Mouse (Mus musculus) olfactory bulb, adult 2 months (tissue): ENCODE measurements around the gene Gse1. TPM values are rescaled to one million over a fixed set of nuclear protein-coding genes. Genes with fewer than 3 reads are reported as not detected.

Experiments used
- H3K27ac ChIP-seq: fragments of 200-500 bp; 2 replicates; pipeline ENCODE4 v1.5.1; 2012; ENCODE audit warnings: low read depth, low read length; ENCODE audit not compliant: insufficient read depth
- H3K4me1 ChIP-seq: fragments of 200-500 bp; 2 replicates; pipeline ENCODE4 v1.6.1; 2012; ENCODE audit warnings: low read length; ENCODE audit not compliant: control insufficient read depth, insufficient read depth
- H3K4me3 ChIP-seq: fragments of 200-500 bp; 2 replicates; pipeline ENCODE4 v1.5.1; 2012; ENCODE audit warnings: mild to moderate bottlenecking, low read depth, low read length, moderate library complexity; ENCODE audit not compliant: insufficient read depth
- CTCF ChIP-seq: fragments of 200-500 bp; IDR thresholded peaks from 2 replicates; pipeline ENCODE4 v1.5.1; 2012; ENCODE audit warnings: low read depth, mild to moderate bottlenecking, low read length, moderate library complexity; ENCODE audit not compliant: insufficient read depth
- POLR2A ChIP-seq: fragments of 200-500 bp; IDR thresholded peaks from 2 replicates; pipeline ENCODE4 v1.6.1; 2012; ENCODE audit warnings: mild to moderate bottlenecking, low read depth, low read length, moderate library complexity; ENCODE audit not compliant: insufficient read depth
- WGBS: fragments of 180-500 bp; shearing (Covaris S2); methylation state at CpG from one replicate; pipeline ENCODE4 v1.1.7; 2018; 5-methylcytosine and 5-hydroxymethylcytosine counted together
- polyA plus RNA-seq: library from polyadenylated mRNA; stranded (reverse); fragments of >200 nt; gene quantifications from 2 replicates; pipeline ENCODE4 v1.2.4, GENCODE M21; 2012; ENCODE audit warnings: low replicate concordance; ENCODE audit not compliant: missing spikeins, insufficient read depth, insufficient read length

The Gse1 gene
- polyA plus RNA-seq, 1 experiment: 42.5 TPM

- TF ChIP-seq CTCF (0 out of 2 replicates have a peak, but pooled peaks have one; percentile 19), POLR2A (no peak)
- Histone ChIP-seq H3K27ac (no peak overlapping the region), H3K4me1 (peaks cover 48% of the 10 kb centered on the region), H3K4me3 (no peak overlapping the region)
- WGBS: 33% methylated on average over 11 of the region's 11 CpGs
Observed at GRCm38 (mm10) chr8:120368814-120369649, 140.8 kb downstream of the Gse1 start.

GRCm38 (mm10) chr8:120369956-120370355, 141.7 kb downstream of the Gse1 start:
- TF ChIP-seq POLR2A (no peak), CTCF (no peak)
- Histone ChIP-seq H3K4me1 (peaks cover 47% of the 10 kb centered on the region), H3K27ac (no peak overlapping the region), H3K4me3 (no peak overlapping the region)
- 75% methylated on average over 7 of the region's 7 CpGs for WGBS

DNA sequence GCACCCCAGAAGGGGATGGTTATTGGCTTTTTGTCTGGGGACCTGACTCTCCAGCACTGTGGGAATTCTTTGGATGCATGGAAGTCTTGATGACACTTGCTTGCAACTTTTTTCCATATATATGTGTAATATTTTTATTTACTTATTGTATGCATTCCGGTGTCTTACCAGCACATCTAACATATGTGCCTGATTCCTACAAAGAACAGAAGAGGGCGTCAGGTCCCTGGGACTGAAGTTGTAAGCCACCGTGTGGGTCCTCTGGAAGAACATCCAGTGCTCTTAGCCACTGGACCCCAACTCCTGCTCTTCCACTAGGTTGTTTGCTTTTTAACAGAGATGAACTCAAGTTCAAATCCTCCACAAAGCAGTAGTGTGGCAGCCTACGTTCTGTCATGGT, 142.2 kb downstream of the Gse1 start:
- TF ChIP-seq POLR2A (no peak), CTCF (no peak)
- Histone ChIP-seq H3K4me3 (no peak overlapping the region), H3K27ac (no peak overlapping the region), H3K4me1 (peaks cover 47% of the 10 kb centered on the region)
- 78% methylated on average over 4 of the region's 4 CpGs for WGBS

- Histone ChIP-seq H3K4me1 (peaks cover 47% of the 10 kb centered on the region), H3K4me3 (no peak overlapping the region), H3K27ac (no peak overlapping the region)
- TF ChIP-seq CTCF: no peak
- no peak for TF ChIP-seq POLR2A
- 93% methylated on average over 5 of the region's 5 CpGs for WGBS
Observed at GRCm38 (mm10) chr8:120371146-120371545, 142.9 kb downstream of the Gse1 start.

DNA sequence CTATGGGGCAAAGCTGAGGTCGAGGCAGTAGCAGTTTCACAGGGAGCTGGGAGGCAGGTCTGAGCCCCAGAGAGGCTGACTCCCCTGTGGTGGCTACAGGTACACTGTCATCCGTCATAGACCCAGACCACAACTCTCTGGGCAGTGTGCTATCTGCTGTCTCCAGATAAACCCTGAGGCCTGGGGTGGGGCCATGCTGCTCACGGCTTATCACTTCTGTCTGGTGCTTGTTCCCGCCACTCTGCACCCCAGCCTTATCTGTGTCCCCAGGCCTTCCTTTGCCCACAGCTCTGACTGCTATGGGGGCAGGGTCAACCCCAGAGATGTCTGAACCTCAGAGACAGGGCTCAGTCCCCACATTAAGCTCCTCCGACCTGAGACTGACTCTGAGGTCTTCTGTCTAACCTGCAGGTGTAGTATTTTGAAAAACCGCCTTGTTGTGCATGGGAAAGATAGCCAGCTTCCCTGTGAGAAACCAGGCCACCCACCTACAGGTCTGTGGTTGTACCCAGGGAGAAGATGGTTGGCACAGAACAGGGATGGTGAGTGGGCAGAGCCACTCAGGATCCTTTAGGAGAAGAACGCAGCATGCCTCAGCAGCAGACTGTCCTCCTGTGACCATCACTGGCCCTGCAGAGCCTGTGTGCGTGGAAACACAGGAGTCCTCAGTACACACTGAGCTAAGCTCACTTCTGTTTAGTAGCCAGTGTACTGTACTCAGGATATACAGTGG, 143.6 kb downstream of the Gse1 start:
- no peak overlapping the region for H3K27ac ChIP-seq
- peaks cover 50% of the 10 kb centered on the region for H3K4me1 ChIP-seq
- 91% methylated on average over 8 of the region's 8 CpGs for WGBS

DNA sequence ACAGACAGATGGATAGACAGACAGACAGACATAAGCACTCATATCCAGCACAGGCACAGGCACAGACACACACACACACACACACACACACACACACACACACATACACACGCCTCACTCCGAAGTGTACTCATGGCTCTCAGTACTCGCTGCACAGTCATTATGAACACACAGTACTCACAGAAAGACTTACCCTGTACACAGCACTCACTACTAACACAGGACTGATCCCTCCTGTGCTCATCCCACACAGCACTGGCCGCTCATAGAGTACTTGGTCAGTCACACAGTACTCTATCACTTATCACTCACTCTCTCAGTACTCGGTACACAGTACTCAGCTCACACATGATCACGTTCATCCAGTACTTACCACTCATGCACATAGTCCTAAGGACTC, 144.4 kb downstream of the Gse1 start:
- Histone ChIP-seq H3K4me1 (peaks cover 51% of the 10 kb centered on the region), H3K27ac (no peak overlapping the region), H3K4me3 (no peak overlapping the region)
- TF ChIP-seq POLR2A (no peak), CTCF (no peak)
- 96% methylated on average over 6 of the region's 6 CpGs for WGBS

More for the DNA sequence above, 143.6 kb downstream of the Gse1 start:
- H3K4me3 ChIP-seq: no peak overlapping the region
- TF ChIP-seq POLR2A (no peak), CTCF (no peak)

DNA sequence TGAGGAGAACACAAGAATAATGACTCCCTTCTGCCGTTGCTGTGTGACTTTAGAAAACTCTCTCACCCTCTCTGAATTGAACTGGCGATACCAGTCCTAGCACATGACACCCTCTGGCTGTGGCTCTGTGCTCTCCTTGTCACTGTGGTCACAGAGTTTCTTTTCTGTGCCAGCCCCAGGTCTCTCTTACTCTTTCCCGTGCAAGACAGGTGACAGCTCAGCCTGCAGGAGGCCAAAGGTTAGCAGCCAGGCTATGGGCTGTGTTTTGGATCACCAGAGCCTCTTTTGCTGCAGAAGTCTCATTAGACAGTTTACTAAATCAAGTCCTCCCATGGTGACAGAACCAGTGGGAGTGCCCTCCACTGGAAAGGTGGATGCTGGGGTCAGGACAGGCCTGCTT, 145.4 kb downstream of the Gse1 start:
- 80% methylated on average over 3 of the region's 3 CpGs for WGBS
- H3K4me1 ChIP-seq: peaks cover 52% of the 10 kb centered on the region
- no peak overlapping the region for H3K4me3 ChIP-seq
- TF ChIP-seq POLR2A (no peak), CTCF (no peak)
- H3K27ac ChIP-seq: no peak overlapping the region

DNA sequence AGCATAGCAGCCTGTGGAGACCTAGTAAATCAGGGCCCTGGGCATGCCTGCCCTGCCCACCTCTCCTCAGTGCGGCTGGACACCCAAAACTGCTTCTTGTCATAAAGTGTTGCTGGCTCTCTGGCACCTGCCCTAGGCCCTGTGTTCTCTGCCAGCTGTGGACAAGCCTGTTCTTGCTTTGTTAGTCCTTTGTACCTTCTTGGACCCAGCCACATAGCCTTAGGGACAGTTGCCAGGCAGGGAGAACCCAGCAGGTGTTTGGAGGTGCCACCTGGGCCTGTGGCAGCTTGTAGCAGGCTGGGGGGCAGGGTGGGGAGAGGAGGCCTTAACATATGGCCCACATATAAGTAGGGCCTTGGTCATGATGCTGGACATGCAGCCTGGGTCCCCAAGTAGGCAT, 145.8 kb downstream of the Gse1 start:
- H3K27ac ChIP-seq: no peak overlapping the region
- TF ChIP-seq CTCF: no peak
- TF ChIP-seq POLR2A: no peak
- peaks cover 49% of the 10 kb centered on the region for H3K4me1 ChIP-seq
- H3K4me3 ChIP-seq: no peak overlapping the region
- 87% methylated on average over 1 of the region's 1 CpGs for WGBS

GRCm38 (mm10) chr8:120374514-120374913, 146.3 kb downstream of the Gse1 start:
- TF ChIP-seq POLR2A: no peak
- TF ChIP-seq CTCF: no peak
- no peak overlapping the region for H3K27ac ChIP-seq
- 82% methylated on average over 9 of the region's 9 CpGs for WGBS
- H3K4me3 ChIP-seq: no peak overlapping the region
- peaks cover 45% of the 10 kb centered on the region for H3K4me1 ChIP-seq
